Mouse (Mus musculus): ENCODE data around the gene Bri3bp.

Bri3bp gene

DNA sequence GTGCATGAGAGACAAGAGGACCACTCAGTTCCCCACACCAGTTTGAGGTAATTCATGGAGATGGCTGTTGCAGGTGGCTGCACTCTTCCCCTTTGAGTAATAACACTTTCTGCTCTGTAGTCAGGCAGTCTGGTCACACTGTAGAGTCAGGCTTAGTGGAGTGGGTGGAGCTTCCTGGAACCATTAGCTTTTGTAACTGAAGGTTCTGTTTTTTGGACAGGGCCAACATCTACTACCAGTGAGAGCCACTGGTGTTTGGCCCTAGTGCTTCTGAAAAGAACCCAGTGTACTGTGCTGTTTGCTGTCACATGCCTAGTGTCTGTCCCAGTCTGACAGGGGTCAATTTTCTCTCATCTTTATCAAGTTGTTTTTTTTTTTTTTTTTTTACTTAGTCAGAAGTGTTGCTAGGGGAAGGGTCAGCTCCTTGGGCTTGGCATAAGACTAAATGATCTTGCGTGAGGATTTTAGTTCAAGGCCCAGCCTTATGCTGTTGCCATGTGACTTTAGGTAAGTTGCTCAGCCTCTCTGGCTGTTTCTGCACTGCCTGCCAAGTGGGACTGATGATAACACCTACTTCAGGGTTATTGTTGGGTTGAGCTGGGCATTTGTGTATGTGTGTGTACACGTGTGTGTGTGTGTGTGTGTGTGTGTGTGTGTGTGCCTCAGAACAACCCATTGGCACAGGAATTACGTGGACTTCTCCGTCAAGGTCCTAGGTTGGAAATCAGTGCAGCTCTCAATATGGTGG is 43.8 kb downstream of the Bri3bp start:
- no peak for DNase-seq (ENCODE audit: low spot score in 2 of 2)

DNA sequence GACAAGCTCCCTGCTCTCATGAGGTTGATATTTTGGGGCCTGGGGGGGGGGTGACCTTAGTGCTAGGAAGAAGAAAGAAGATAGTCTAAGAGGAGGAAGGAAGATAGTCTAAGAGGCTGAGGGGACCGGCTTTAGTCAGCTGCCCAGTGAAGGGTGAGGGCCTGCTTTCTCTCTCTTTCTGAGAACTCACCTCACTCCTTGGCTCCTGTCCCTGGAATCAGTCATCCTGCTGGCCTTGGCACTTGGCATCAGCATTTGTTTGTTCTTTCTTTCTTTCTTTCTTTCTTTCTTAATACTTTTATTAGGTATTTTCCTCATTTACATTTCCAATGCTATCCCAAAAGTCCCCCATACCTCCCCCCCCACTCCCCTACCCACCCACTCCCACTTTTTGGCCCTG is 44.7 kb downstream of the Bri3bp start:
- DNase-seq (ENCODE audit: low spot score in 2 of 2) = no peak

DNA sequence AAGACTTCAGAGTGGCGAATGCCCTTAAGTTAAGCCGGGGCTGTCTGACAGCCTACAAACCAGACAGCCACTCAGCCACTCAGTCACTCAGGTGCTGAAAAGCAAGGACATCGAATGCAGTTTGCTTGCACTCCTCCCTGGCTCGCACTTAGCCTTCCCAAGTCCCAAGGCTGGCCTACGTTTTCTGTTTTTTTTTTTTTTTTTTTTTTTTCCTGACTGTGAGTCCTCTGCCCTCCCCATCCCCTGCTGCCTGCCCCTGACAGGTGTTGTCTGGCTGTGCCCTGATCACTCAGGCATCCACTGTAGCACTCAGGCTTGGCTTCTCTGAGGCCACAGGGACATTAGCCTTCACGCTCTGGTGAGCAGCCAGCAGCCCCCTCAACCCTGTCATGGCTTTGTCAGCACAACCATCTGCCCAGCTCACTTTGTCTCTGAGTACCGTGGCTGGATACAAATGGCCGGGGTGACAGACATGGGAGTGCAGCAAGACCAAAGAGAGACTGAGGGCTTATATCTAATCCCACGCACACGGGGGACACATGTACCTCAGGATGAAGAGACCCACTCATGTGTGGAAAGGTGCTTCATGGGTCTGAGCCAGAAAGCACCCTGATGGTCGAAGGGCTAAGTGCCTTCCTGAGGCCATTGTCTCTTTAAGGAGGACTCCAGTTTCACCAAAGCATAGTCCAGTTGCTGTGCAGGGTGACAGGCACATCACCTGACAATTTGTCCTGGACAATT is 46.2 kb downstream of the Bri3bp start:
- DNase-seq (ENCODE audit: low spot score in 2 of 2) = no peak

DNA sequence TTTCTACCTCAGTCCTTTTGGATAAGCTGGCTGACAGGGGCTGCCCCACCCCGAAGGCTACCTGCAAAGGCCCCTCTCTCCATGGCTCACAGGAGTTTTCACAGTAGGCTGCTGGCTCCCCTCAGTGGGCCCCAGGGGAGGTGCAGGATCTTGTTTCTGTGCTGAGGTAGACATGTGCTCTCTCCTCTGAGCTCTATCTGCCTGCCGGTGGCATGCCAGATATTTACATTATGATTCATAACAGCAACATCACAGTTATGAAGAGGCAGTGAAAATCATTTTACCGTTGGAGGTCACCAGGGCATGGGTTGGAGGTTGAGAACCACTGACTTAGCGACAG is 46.7 kb downstream of the Bri3bp start:
- DNase-seq (ENCODE audit: low spot score in 2 of 2) = no peak

DNA sequence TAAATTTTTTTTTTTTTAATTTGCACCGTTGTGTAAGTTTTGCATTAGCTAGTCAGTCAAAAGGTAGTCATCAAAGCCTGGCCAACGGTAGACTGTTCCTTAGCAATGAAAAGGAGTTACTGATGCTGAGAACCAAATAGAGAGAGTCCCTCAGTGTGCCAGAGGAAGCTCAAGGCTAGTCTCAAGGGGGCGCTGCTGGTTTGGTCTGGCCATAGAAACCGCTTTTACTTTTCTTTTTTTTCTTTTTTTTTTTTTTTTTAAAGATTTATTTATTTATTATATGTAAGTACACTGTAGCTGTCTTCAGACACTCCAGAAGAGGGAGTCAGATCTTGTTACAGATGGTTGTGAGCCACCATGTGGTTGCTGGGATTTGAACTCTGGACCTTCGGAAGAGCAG is 47.6 kb downstream of the Bri3bp start:
- peak in 1 of 2 experiments; percentile 55 for DNase-seq (ENCODE audit: low spot score in 2 of 2)

DNA sequence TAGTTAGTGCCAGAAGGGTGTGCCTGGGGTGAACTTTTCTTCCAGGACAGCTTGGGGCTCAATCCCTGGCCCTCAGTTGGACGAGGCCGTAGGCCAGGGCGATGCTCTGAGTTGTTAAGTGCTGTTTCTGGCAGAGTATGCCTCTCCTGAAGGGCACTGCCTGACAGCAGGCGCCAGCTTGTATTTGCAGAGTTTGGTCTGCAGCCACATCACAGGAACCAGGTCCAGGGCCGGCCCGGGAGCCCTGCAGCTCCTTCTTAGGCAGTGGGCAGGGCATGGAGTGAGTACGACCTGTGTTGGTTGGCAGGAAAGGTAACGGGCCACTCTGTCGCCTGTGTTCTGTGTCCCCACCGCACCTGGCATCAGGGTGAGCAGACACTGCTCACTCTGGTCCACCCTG is 49.7 kb downstream of the Bri3bp start:
- DNase-seq (ENCODE audit: low spot score in 2 of 2) = no peak

DNA sequence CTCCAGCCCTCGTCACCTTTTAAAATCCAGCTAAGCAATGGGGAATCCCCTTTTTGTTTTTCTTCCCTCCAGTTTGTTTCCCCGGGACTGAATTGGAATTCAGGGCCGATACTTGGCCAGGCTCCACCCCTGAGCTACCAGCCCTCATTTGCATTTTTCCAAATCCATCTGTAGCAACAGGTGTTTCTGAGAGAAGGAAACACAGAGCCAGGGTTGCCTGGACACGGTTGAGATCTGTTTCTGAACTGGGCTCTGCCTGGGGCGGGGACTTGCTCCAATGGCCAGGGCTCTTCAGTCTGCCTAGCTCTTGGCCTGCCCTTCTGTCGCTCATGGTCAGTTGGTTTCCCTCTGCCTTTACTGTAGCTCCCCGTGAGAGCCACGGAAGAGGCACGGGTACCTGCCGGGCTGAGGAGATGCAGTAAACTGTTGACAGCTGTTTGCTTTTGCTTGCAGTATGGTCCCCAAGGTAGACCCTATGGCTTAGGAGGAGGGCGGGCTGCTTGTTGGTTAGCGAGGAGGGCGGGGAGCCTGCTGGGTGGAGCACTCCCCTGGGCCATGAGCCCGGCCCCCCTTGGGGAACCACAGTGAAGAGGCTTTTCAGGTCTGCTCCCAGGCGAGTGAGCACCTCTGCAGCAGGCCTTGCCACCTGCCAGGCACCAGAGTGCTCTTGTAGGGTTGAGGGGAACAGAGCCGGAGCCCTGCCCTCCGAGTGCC is 51.2 kb downstream of the Bri3bp start:
- DNase-seq (ENCODE audit: low spot score in 2 of 2) = no peak

DNA sequence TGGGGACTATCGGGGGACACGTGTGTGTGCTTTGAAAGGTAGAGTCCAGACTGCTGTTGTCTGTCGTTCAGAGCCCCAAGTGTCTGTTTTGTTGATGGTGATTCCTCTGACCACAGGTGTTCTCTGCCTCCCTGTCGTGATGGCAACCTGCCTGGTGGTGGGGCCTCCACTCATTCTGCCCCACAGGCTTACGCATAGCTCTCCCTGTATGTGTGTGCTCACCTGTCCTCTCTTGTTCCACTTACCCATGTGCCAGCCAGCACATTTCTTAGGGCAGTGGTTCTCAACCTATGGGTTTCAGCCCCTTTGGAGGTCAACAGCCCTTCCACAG is 51.7 kb downstream of the Bri3bp start:
- no peak for DNase-seq (ENCODE audit: low spot score in 2 of 2)

DNA sequence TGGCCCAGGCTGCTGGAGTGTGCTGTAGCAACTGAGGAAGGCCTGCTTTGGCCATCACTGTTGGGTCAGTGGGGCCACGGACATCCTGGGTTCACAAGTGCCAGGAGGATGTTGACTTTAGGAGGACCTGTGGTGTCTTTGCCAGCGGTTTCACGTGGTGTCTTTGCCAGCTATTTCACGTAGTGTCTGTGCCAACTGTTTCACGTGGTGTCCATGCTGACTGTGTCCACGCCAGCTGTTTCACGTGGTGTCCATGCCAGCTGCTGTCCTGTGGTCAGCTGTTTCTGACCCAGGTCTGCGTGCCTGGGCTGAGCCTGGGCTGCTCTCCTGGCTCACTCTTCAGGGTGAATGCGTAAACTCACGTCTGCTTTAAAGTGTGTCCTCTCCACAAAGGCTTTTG is 54.3 kb downstream of the Bri3bp start:
- no peak for DNase-seq (ENCODE audit: low spot score in 2 of 2)

DNA sequence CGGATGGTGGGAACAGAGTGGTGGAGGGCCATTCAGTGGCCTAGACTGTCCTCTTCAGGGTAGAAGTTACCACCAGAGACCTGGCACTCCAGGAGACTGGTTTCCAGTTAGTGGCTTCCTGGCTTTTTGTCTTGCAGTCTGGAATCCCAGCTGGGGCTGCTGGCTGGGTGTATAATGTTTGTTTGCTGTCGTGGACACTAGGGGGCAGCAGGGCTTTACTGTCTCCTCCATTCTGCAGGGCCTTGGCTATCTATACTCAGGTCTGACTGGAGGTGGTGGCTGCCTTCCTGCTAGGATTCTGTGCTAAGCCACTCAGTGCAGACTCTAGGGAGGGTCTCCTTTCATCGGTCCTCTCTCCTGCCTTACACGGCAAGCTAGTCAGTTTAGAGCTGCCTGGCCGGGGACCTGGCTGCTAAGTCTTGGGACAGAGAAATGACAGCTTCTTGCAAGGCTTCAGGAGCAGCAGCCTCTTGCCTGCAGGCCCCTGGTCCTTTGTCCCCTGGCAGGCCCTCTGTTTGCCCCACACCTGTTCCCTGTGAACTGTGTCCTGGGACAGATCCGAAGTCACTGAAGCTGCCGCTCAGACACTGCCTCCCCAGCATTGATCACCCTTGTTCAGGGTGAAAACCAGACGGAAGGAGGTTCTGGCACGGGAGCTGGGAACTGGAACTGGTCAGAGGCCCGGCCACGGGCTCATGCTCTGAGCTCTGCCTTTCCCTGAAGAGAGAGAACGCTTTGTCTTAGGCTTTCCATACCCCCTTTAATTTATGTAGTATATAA is 56.6 kb downstream of the Bri3bp start:
- DNase-seq (ENCODE audit: low spot score in 2 of 2) = peak in 1 of 2 experiments; percentile 66

DNA sequence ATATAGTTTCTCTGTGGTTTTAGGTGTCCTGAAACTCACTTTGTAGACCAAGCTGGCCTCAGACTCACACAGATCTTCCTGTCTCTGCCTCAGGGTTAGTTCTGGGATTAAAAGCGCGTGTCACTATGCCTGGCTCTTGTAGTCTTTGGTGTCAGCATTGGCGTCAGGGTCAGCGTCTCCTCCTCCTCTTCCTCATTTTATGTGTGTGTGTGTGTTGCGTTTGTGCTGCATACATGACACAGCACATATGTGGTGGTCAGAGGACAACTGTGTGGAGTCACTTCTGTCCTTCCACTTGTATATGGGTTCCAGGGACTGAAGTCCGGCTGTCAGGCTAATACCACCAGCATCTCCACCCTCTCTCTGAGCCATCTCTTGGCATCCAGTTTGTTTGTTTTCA is 60.1 kb downstream of the Bri3bp start:
- no peak for DNase-seq (ENCODE audit: low spot score in 2 of 2)

DNA sequence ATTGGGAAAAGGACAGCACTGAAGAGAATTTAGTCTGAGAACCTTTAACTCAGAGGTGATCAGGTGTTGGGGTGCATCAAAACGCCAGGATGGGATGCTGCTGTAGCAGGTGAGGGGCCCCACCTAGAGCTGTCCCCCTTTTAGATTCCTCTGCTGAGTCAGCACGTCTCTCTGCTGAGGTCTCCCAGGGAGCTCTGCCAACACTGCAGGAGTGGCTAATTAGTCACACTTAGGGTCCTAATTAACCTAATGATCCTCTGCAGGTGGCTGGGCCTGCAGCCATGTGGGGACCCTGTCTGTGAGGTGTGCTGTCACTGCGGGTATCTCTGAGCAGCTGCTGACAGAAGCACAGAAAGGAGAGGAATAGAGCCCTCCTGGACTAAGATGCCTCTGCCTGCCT is 60.8 kb downstream of the Bri3bp start:
- no peak for DNase-seq (ENCODE audit: low spot score in 2 of 2)

DNA sequence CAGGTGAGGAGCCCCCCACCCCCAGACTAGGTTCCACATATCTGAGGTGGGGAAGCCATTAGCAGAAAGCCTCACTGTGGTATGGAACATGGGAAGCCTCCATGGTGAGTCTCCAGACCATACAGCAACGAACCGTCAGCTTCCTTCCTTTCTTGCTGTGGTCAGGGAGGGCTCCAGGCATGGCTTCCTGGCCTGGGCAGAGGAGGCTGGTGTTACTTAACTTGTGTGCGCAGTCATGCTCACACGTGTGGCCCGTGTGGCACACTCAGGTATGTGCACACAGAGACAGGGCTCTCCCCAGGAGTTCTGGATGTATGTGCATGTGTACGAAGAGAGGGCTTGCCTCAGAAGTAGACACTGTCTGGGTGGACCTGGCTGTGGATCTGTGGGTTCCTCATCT is 62.3 kb downstream of the Bri3bp start:
- DNase-seq (ENCODE audit: low spot score in 2 of 2) = no peak

DNA sequence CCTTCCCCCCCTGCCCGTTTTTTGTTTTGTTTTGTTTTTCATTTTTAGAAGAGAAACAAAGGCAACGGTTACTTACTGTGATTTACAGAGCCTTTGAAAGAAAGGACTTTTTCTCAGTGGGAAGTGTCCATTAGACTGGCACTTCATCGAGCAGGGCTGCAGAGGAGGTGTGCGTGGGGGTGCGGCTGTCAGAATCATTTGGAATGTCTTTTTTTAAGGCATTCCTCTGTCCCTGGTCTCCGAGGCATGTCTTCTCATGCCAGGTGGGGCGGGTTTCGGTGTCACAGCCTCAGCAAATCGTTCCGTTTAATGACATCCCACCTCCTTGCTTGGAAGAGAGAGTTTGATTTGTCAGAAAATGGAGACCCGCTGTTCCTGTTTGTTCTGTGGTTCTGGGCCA is 63.3 kb downstream of the Bri3bp start:
- DNase-seq (ENCODE audit: low spot score in 2 of 2) = no peak

DNA sequence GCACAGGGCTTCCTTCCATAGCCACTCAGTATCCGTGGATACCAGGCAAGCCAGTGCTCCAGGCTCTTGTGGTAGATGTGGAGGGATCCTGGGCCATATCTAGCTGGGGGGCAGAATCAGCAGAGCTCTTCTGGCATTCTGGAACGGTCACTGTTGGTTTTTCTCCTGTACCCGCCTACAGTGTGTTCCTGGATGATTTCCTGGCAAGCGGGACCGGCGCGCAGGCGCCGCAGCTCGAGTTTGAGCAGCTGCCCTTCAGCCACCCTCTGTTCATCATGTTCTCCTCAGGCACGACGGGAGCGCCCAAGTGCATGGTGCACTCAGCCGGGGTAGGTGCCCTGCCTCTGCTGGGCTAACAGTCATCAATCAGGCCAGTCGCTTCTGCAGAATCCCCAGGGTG is 64.6 kb downstream of the Bri3bp start:
- no peak for DNase-seq (ENCODE audit: low spot score in 2 of 2)

DNA sequence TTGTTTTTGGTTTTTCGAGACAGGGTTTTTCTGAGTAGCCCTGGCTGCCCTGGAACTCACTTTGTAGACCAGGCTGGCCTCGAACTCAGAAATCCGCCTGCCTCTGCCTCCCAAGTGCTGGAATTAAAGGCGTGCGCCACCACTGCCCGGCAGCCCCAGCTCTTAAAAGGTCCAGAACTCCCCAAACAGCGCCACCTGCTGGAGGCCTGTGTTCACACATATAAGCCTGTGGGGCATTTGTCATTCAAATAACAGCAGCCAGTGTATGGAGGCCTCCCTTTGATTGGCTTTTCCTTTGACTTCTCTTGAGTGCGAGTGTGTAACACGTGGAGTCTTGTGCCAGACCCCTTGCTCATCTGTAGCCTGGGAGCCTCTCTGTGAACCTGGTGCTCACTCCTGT is 66.2 kb downstream of the Bri3bp start:
- no peak for DNase-seq (ENCODE audit: low spot score in 2 of 2)

DNA sequence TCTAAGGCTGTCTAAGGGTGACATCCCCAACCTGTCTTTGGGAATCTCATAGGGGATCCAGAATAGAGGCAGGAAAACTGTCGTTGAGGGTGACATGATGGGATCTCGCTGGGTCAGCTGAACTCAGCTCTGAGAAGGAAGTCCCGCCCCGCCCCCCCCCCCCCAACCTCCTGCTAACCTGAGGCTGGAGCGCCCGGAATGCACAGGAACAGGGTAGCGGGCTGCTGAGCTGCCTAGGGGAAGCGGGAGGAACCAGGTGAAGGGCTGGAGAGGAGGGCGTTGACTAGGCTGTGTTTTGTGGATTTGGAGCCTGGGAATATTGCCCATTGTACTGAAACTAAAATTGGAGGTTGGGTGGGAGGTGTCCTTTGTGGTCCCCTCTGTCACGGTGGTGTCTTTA is 66.6 kb downstream of the Bri3bp start:
- DNase-seq (ENCODE audit: low spot score in 2 of 2) = no peak

DNA sequence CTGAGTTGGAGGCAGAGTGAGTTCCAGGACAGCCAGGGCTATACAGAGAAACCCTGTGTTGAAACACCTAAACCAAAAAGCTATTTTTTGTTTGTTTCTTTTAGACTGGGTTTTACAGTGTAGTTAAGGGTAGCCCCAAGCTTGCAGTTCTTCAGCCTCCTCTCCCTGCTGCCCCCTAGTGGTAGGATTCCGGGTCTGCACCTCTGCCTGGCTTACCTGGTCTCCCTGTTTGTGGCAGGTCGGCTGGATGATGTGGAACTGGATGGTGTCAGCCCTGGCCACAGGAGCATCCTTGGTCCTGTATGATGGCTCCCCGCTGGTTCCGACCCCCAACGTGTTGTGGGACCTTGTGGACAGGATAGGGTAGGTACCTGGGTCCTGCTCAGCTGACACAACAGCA is 68.2 kb downstream of the Bri3bp start:
- DNase-seq (ENCODE audit: low spot score in 2 of 2) = peak; percentile 27 to 79

Measured in thymus, postnatal 10 days (tissue).